Mouse (Mus musculus) MN1 (cell line): ENCODE data around the gene Ghrhr.

ENCODE experiments used
- DNase-seq: peaks from one replicate; pipeline ENCODE4 v3.0.0-alpha.2; 2016; ENCODE audit warnings: low spot score

Gene Ghrhr

GRCm38 (mm10) chr6:55396176-55396575, 20.1 kb downstream of the Ghrhr start:
- peak; percentile 70 for DNase-seq

GRCm38 (mm10) chr6:55396622-55397041, 20.5 kb downstream of the Ghrhr start:
- DNase-seq = peak; percentile 76

- DNase-seq = peak; percentile 52
Observed at GRCm38 (mm10) chr6:55398869-55399628, 23.0 kb downstream of the Ghrhr start.

- DNase-seq = peak; percentile 81
Observed at GRCm38 (mm10) chr6:55399910-55400309, 23.8 kb downstream of the Ghrhr start.

- DNase-seq = no peak
Observed at GRCm38 (mm10) chr6:55402041-55402776, 26.1 kb downstream of the Ghrhr start.

GRCm38 (mm10) chr6:55403411-55404309, 27.6 kb downstream of the Ghrhr start:
- DNase-seq = no peak

GRCm38 (mm10) chr6:55404421-55404990, 28.4 kb downstream of the Ghrhr start:
- no peak for DNase-seq

GRCm38 (mm10) chr6:55407345-55407744, 31.2 kb downstream of the Ghrhr start:
- no peak for DNase-seq

- DNase-seq = no peak
Observed at GRCm38 (mm10) chr6:55410119-55410775, 34.2 kb downstream of the Ghrhr start.

GRCm38 (mm10) chr6:55410977-55411376, 34.9 kb downstream of the Ghrhr start:
- DNase-seq = no peak

- DNase-seq = no peak
Observed at GRCm38 (mm10) chr6:55416202-55416601, 40.1 kb downstream of the Ghrhr start.

GRCm38 (mm10) chr6:55418746-55419410, 42.8 kb downstream of the Ghrhr start:
- DNase-seq = peak; percentile 49

GRCm38 (mm10) chr6:55420411-55420810, 44.3 kb downstream of the Ghrhr start:
- DNase-seq = no peak

- no peak for DNase-seq
Observed at GRCm38 (mm10) chr6:55420869-55421361, 44.8 kb downstream of the Ghrhr start.

- no peak for DNase-seq
Observed at GRCm38 (mm10) chr6:55432121-55432520, 56.0 kb downstream of the Ghrhr start.

- peak; percentile 48 for DNase-seq
Observed at GRCm38 (mm10) chr6:55434360-55434759, 58.3 kb downstream of the Ghrhr start.

GRCm38 (mm10) chr6:55435266-55436159, 59.4 kb downstream of the Ghrhr start:
- DNase-seq = no peak

- DNase-seq = peak; percentile 23
Observed at GRCm38 (mm10) chr6:55437919-55438318, 61.8 kb downstream of the Ghrhr start.
